ENCODE assay signal across 8 mouse cellular contexts in the genomic region with DNA sequence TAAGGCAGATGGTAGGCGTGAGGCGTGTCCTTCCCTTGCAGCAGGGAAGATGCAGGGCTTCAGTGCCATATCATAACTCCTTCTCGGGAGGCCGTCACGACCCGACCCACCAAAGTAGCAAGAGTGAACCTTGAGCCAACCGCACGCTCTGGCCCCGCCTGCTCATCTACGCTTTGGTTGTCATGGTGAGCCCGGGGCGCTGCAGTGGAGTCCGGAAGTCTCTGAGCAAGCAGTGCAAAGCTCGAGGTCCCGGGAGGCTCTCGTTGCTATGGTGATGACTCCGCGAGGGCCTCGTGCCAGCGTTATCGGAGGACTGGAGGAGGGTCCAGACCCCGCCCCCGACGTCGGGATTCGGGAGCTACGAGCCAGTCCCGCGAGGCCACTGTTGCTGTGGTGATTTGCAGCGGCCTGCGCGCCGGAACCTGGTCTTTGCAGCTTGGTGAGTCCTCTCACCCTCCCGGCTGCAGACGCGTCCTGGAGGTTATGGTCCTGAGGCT. TPM values are rescaled to one million over a fixed set of nuclear protein-coding genes. Genes with fewer than 3 reads are reported as not detected.
DNase-seq lines count a peak whose midpoint lies in the region; ATAC-seq lines count a peak whose summit lies in the region.

Rab36 (plus strand) TSS at position 176 of the 497 bp plus-strand sequence.

- no peaks in the 10 kb centered on the region for H3K27me3 ChIP-seq in heart, embryonic 14.5 days (ENCODE audit: control insufficient read depth, insufficient read depth, low read length)
- H3K27me3 ChIP-seq in liver, embryonic 12.5 days (replicated peaks): no peaks in the 10 kb centered on the region
- no peaks in the 10 kb centered on the region for H3K27me3 ChIP-seq in stomach, embryonic 14.5 days (ENCODE audit: control insufficient read depth, insufficient read depth, low read length)

- H3K36me3 ChIP-seq in heart, embryonic 14.5 days (ENCODE audit: control insufficient read depth, insufficient read depth, low read length): no peaks in the 10 kb centered on the region
- no peaks in the 10 kb centered on the region for H3K36me3 ChIP-seq in liver, embryonic 12.5 days
- no peaks in the 10 kb centered on the region for H3K36me3 ChIP-seq in stomach, embryonic 14.5 days (ENCODE audit: control insufficient read depth, insufficient read depth, low read length)

- H3K4me1 ChIP-seq in heart, embryonic 14.5 days (ENCODE audit: control insufficient read depth in 2 of 2, insufficient read depth in 2 of 2, low read length in 2 of 2): peaks cover 8 to 10% of the 10 kb centered on the region in 2 experiments; a peak in 3 of 4 replicates
- H3K4me1 ChIP-seq in liver, embryonic 12.5 days: peaks cover 19% of the 10 kb centered on the region
- peaks cover 7% of the 10 kb centered on the region; the same call in 1 of the 2 replicates for H3K4me1 ChIP-seq in stomach, embryonic 14.5 days (ENCODE audit: control insufficient read depth, insufficient read depth, low read length)

- no peaks in the 10 kb centered on the region for H3K9me3 ChIP-seq in heart, embryonic 14.5 days (ENCODE audit: control insufficient read depth, low read length)
- H3K9me3 ChIP-seq in liver, embryonic 12.5 days (replicated peaks): no peaks in the 10 kb centered on the region
- H3K9me3 ChIP-seq in stomach, embryonic 14.5 days (ENCODE audit: control insufficient read depth, low read depth, low read length): no peaks in the 10 kb centered on the region

- H3K4me2 ChIP-seq in heart, embryonic 14.5 days (ENCODE audit: low read length): peak within 1 kb of the TSS; percentile 74
- peak within 1 kb of the TSS; percentile 59 for H3K4me2 ChIP-seq in liver, embryonic 12.5 days
- H3K4me2 ChIP-seq in stomach, embryonic 14.5 days (replicated peaks; ENCODE audit: low read depth, low read length): peak within 1 kb of the TSS; percentile 76

- H3K27ac ChIP-seq in heart, embryonic 14.5 days (replicated peaks in 1 of 2; ENCODE audit: control insufficient read depth in 1 of 2, insufficient read depth in 1 of 2, low read depth in 2 of 2, low read length in 2 of 2): peak within 1 kb of the TSS; percentile 18 to 35; a peak in 1 of 4 replicates
- peak within 1 kb of the TSS; percentile 25; the same call in 1 of the 2 replicates for H3K27ac ChIP-seq in liver, embryonic 12.5 days
- peak within 1 kb of the TSS; percentile 67; the same call in 1 of the 2 replicates for H3K27ac ChIP-seq in stomach, embryonic 14.5 days (ENCODE audit: low read length)

- peak; percentile 83 to 85 for DNase-seq in B cell, adult 2 months
- DNase-seq in brain, adult 2 months (ENCODE audit: low read depth, low spot score): peak; percentile 95
- peak; percentile 85 for DNase-seq in fibroblast of lung, adult 2 months (ENCODE audit: low read depth)
- DNase-seq in kidney, postnatal 10 days: peak; percentile 99
- peak; percentile 58 to 69 for DNase-seq in natural killer cell, adult 2 months (ENCODE audit: low spot score in 2 of 2)

- H3K9ac ChIP-seq in heart, embryonic 14.5 days (ENCODE audit: low read length): peak within 1 kb of the TSS; percentile 60
- H3K9ac ChIP-seq in liver, embryonic 12.5 days: peak within 1 kb of the TSS; percentile 22; the same call in 1 of the 2 replicates
- H3K9ac ChIP-seq in stomach, embryonic 14.5 days (replicated peaks; ENCODE audit: low read depth, low read length): 0 out of 2 replicates have a peak within 1 kb of the TSS, but pooled peaks have one; percentile 38

- peak within 1 kb of the TSS; percentile 45 to 49 for H3K4me3 ChIP-seq in heart, embryonic 14.5 days (ENCODE audit: control insufficient read depth in 1 of 2, insufficient read depth in 1 of 2, low read depth in 1 of 2, low read length in 2 of 2)
- H3K4me3 ChIP-seq in liver, embryonic 12.5 days: peak within 1 kb of the TSS; percentile 41
- H3K4me3 ChIP-seq in stomach, embryonic 14.5 days (ENCODE audit: low read depth, low read length): peak within 1 kb of the TSS; percentile 41

- ATAC-seq in heart, embryonic 14.5 days (ENCODE audit: insufficient number of reproducible peaks, insufficient read depth, low FRiP score, low read depth): peak; percentile 91
- ATAC-seq in liver, embryonic 12.5 days: peak; percentile 88
- peak; percentile 96 for ATAC-seq in stomach, embryonic 14.5 days (ENCODE audit: insufficient number of reproducible peaks, insufficient read depth, low FRiP score, low read depth)

- under 1% methylated on average over 36 of the region's 36 CpGs for WGBS in heart, embryonic 14.5 days
- WGBS in liver, embryonic 12.5 days (ENCODE audit: insufficient replicate concordance): under 1% methylated on average over 36 of the region's 36 CpGs
- under 1% methylated on average over 36 of the region's 36 CpGs for WGBS in stomach, embryonic 14.5 days

RNA-seq across cellular contexts. Expression of gene Rab36, which starts in this region (rescaled TPM):
- 2.0 and 4.5 TPM in 2 replicates for polyA plus RNA-seq in heart, embryonic 14.5 days (2014; fragmentation: Nextera tagmentation; extraction: Ambion mirVana)
- 3.4 and 4.1 TPM in 2 replicates for polyA plus RNA-seq in liver, embryonic 12.5 days (2016; fragmentation: Nextera tagmentation; extraction: Ambion mirVana)
- 10.3 and 12.6 TPM in 2 replicates for polyA plus RNA-seq in stomach, embryonic 14.5 days (2014; fragmentation: Nextera tagmentation; extraction: Ambion mirVana)

Comparison
In these comparisons a context has a peak if more than half of its experiments do, and no peak if none do; other contexts are left out.
1. Peak in every context shown above with its lines: DNase-seq, ATAC-seq, H3K4me3 ChIP-seq and H3K27ac ChIP-seq.